Mouse (Mus musculus) urinary bladder, postnatal 25 days (tissue): ENCODE measurements at regions not wholly inside any gene's neighbourhood (a gene's known extent, or its start where the extent isn't known, plus 50 kb on each side); places are given as distances from the start of the nearest gene placed in this dataset.

Experiments
- DNase-seq: peaks from one replicate; pipeline ENCODE4 v3.0.0; 2022; ENCODE audit warnings: low spot score

GRCm38 (mm10) chr15:41154551-41155151 lies 1020.5 kb downstream of the 9330182O14Rik start:
- DNase-seq: no peak

GRCm38 (mm10) chr15:41155169-41155638 lies 1021.0 kb downstream of the 9330182O14Rik start:
- DNase-seq: no peak

- no peak for DNase-seq
Measured at GRCm38 (mm10) chr15:41157802-41158201, 1023.6 kb downstream of the 9330182O14Rik start.

- no peak for DNase-seq
Measured at GRCm38 (mm10) chr15:41162268-41162667, 1028.1 kb downstream of the 9330182O14Rik start.

GRCm38 (mm10) chr15:41162793-41163192 lies 1028.6 kb downstream of the 9330182O14Rik start:
- DNase-seq: peak; percentile 22

- no peak for DNase-seq
Measured at GRCm38 (mm10) chr15:41163643-41164358, 1029.6 kb downstream of the 9330182O14Rik start.

- DNase-seq: no peak
Measured at GRCm38 (mm10) chr15:41165534-41165933, 1031.4 kb downstream of the 9330182O14Rik start.

GRCm38 (mm10) chr15:41190792-41191191 lies 1056.6 kb downstream of the 9330182O14Rik start:
- no peak for DNase-seq

- peak; percentile 52 for DNase-seq
Measured at GRCm38 (mm10) chr15:41193240-41193639, 1059.1 kb downstream of the 9330182O14Rik start.

- DNase-seq: no peak
Measured at GRCm38 (mm10) chr15:41223801-41224200, 1089.6 kb downstream of the 9330182O14Rik start.

GRCm38 (mm10) chr15:41232406-41233060 lies 1098.4 kb downstream of the 9330182O14Rik start:
- DNase-seq: no peak
